Mouse (Mus musculus) kidney, adult 9 months (tissue): ENCODE measurements around the gene Gsc2.
"Not testable (repeated sequence)": the region's sequence is repeated elsewhere in the genome, so short reads cannot be mapped to it uniquely, and the experiment has no call there.

Experiments
- DNase-seq: peaks from one replicate; pipeline ENCODE4 v3.0.0; 2022

Gsc2 gene

DNA sequence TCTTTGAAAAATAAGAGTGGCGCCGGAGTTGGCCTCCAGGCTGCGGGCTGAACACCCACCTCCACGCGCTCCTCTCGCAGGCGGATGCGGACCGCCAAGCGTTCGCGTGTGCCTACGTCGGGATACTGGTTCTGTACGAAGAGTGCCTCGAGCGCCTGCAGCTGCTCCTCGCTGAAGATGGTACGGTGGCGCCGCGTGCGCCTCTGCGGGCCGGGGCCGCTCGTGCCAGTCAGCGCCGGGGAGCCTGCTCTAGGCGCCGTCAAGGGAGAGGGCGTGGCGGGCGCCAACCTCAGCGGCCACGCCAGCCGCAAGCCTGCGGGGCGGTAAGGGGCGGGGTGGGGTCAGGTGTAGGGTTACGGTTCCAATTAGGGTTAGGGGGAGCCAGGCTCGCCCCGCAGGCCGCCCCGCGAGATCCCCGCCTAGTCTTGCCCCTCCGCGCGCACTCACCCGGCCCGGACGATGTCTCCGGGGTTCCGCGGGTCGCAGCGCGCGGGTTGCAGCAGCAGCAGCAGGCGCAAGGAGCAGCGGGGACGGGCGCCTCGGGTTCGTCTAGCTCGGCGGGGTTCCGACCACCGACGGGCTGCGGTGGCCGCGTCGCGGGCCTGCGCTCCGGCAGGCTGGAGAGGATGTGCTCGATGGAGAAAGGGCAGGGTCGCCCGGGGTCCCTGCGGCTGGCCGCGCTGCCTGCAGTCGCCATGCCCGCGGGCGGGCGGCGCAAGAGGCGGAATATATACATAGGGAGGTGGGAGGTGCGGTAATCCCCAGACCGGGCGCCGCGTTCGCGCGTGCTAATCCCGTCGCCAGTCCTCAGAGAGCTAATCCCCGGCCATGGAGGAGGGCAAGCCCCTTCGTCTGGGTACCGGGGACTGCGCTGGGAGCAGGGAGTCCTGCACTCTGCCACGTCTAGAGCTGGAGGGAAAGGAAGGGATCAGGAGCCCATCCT is at the start of gene Gsc2:
Gsc2 (minus strand) TSS at position 753 of the 943 bp plus-strand sequence.
- DNase-seq, result no peak

DNA sequence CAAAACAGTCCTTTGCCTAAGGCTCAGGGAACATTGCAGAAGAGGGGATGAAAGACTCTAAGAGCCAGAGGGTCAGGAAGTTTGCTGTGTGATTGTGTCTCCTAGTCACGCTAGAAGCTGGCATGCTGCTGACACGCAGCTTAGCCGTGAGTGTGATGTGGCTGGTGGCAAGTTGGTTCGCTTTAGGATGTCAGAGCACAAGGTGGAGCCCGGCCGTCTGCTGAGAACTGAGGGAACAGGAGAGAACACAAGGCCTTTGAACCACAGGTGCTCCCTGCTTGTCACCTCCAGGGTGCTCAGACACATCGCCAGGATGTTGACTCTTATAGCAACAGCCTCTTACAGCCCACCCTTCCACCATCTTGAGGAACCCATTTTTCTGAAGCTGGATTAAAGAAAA is 47.2 kb upstream of the Gsc2 start:
- no peak for DNase-seq

DNA sequence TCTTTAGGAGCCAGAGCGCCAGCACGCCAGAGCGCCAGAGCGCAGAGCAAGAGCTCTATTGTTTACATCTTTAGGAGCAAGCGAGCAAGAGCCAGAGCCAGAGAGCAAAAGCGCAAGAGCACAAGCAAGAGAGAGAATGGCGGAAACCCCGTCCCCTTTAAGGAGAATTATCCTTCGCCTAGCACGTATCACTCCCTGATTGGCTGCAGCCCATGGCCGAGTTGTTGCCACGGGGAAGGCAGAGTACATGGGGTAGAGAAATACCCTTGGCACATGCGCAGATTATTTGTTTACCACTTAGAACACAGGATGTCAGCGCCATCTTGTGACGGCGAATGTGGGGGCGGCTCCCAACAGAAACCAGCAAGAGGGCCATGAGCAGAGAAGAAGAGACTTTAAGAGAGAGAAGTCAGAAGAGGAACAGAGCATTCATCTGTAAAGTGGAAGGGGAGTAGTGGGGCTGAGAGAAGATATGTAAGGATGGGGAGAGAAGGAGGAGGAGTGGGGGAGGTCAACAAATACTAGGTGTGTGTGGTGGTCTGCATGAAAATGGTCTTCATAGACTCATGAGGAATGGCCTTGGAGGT is 41.3 kb upstream of the Gsc2 start:
- not testable (repeated sequence) for DNase-seq

DNA sequence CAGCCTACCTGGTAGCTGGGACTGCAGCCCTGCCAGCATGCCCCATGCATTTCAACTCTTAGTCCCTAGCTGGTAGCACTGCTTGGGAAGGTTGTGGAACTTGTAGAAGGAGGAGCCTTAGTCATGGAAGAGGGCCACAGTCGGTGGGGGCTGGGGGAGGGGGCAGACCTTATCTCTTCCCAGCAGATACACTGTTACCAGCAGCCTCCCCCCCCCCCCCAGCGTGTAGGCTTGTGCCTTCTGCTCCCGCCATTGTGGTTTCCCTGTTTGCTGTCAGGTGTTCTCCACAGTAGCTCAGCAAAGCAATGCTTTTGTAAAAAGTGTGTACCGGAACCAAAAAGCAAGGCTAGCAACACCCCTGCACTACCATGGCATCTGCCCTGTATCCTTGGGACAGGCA is 36.8 kb upstream of the Gsc2 start:
- no peak for DNase-seq

DNA sequence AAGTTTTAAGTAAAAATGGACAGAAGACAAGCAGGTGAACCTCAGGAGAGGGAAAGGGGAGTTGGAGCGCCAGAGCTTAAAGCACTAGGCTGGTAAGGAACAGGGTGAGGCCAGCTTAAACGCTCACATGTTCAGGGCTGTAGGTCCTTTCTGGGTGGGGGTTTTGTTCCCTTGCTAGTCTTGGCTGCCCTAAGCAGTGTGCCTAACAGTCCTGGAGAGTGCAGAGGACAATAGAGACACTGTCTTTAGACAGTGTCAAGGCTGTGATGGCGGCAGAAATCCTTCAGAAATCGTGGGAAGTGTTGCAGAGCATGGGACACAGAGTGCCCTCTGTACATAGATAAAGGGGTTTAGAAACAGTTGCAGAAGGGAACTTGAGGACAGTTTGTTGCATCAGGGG is 35.2 kb upstream of the Gsc2 start:
- no peak for DNase-seq

DNA sequence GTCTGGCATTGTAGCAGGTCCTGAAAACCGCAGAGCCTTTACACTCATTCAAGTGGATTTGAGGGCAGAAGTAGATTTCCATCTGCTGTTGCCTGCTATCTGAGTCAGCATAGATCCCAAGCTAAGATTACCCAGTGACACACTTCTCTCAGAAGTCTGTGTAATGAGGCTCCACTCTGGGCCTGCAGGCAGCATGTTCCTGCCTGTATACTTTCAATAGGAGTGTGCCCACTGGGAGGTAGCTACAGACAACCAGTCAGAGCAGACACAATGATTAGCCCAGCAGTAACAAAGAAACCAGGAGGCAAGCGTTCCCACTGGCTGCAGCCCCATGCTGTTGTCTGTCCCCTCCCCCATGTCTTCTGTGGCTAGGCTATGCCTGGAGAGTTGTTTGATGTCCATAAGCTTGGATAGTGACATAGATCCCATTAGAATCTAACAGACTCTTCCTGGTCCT is 34.6 kb upstream of the Gsc2 start:
- no peak for DNase-seq

DNA sequence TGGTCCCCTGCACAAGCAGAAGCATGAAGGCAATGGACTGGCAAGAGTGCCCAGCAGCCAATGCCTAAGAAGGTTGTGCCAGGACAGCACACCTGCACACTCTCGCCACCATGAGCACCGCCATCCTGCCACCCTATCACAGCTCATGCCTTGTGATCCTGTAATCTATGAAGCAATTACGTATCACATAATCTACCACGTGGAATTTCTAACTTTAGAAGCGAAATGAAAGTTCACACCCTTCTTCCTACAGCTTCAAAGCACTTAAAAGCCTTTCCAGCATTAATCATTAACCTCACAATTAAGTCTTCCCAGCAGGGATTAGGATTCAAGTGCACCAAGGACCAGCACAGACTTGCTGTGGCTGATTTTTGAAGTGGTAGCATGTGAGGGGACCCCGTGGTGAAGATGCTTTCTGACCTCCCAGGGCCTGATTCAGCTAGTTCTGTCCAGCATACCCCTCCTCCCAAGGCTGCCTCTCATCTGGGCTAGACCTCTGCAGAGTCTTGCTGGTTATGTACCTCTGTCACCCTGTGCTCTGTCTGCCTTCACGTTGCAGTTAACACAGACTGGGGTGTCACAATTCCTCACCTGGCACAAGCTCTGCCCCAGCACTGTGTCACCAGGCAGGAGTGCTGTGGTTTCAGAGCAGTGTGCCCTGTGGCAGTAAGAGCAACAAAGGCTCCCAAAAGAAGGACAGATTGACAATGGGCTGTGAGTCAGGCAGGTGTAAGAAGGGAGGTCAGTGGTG is 30.4 kb upstream of the Gsc2 start:
- DNase-seq, result peak; percentile 42

DNA sequence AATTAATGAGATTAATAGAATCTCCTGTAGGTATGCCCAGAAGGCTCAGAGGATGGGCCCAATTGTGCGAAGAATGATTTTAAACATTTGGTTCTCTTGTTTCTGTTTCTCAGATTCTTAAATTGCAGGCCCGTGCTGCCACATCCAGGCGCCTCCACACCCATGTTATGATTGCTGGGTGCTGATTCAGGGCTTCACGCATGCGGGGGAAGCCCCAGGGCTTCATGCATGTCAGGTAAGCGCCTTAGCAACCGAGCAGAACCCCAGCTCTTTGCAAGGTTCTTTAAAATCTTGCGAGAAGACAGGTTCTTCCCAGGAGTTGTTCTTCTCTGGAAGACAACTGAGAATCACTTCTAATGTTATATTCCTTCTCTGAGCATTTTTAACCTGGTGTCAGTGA is 28.6 kb upstream of the Gsc2 start:
- DNase-seq, result no peak

DNA sequence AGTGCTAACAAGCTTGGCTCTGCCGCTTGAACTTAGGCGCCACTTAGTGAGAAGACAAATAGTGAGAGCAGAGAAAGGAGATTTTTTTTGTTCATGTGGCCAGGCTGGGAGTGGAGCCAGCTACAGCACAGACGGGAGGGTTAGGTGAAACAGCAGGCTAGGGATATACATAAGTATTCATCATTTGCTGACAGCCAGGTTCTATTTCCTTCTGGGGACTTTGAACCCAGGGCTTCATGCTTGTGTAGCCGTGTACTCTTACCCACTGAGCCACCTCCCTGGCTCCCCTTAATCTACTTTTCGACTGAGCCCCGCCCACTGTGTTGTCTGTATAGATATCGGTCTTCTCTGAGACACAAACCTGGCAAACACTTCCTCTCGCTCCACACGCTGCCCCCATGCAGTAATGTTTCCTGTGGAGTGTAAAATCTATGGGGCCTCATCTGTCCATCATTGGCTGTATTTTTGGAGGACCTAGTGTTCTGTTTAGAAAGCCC is 24.4 kb upstream of the Gsc2 start:
- no peak for DNase-seq

DNA sequence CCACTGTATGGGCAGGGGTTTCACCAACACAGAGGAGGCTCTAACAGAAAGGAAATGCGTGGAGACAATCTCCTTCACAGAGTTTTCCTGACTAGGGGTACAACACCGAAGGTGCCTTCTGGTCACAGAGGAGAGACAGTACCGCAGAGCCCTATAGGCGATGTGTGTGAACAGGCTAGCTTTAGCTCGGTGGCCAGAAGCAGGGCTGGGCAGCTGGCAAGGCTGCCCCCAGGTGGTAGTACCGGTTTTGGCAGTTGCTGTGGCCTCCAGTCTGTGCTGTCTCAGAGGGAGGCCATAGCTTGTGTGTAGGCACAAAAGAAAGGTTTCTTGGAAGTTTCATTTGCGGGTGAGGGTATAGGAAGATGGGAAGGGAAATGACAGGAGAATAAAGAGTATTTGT is 24.0 kb upstream of the Gsc2 start:
- DNase-seq, result peak; percentile 80

DNA sequence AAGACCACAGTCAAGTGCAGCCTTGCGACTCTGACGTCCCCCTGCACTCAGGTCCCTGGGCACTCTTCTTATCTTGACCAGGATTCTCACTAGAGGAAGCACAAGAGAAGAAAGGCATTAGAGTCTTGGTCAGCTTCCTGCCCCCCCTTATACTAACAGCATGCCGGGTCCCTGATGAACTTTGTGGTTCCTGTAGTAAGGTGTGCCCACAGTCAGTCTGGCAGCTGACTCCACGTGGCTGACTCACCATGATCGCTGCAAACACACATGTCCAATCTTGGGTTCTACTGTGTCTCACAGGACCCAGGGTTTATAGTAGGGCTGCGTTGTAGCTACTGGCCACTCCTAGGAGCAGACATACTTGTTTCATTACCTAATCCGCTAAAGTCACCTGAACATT is 23.3 kb upstream of the Gsc2 start:
- no peak for DNase-seq

DNA sequence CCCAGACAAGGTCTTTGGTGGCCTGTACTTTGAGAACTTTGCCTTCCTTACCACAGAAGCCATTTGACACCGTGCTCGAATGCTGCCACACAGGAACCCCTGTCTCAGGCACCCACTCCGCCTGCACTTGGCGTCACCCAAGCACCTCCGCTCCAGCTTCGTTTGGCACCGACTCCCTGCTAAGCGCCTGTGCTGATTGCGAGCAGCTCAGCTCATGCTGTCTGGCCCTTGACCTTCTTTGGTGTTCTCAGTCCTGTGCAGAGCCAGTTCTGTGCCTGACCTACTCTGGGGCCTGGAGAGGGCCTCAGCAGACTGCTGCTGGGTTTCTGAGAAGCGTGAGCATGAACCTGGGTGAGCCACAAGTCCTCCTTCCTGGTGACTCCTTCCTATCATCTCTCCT is 21.9 kb upstream of the Gsc2 start:
- DNase-seq, result no peak

DNA sequence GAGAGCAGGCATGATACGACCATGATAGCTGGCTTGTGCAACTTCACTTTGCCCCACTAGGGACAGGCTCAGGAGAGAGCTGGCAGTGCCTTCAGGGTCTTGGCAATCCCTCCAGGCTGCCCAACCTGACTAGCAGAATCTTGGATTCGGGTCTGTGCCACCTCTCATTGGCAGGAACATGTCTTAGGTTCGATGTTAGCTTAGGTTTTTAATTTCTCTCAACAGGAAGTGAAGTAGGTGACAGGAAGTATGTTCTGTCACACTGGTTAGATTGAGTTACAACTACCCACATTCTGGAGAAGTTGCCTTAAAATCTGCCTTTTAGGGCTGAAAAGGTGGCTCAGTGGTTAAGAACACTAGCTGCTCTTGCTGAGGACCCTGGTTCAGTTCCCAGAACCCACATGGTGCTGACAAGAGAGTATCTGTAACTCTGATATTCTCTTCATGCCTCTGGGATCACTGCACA is 19.6 kb upstream of the Gsc2 start:
- DNase-seq, result no peak

DNA sequence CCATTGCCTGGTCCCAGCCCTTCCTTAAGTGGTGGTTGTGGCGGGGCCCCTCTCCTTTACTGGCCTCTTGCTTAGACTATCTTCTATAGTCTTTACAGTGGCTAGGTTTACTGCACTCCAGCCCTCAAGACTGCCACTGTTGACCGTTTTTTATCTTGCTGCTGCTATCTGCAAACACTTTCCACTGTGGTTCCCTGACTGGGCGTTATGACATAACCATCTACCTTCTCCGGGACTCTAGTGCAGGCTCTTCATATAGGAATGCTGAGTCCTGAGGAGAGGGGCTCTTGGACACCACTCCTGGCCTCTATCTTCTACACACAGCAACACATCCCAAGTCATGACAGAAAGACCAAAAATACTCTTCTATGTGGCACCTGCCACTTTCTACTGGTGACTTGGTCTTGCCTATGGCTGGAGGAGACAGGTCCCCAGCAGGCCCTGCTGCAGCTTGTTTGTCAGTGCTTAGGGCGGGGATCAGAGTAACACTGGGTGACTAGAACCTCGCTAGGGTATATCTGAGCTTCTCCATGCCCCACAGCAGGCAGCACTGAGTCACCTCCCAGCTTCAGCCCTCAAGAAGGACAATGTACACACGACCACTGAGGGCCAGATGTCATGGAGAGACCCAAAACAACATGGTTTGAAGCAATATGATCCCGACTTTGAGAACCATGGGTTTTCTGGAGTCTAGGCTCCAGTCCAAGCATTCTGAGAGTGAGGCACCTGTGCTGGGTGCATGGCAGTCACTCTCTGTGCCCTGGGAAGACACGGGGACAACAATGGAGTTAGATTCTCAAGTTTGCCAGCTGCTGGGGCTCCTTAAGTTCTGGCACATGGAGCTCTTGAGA is 19.0 kb upstream of the Gsc2 start:
- no peak for DNase-seq

DNA sequence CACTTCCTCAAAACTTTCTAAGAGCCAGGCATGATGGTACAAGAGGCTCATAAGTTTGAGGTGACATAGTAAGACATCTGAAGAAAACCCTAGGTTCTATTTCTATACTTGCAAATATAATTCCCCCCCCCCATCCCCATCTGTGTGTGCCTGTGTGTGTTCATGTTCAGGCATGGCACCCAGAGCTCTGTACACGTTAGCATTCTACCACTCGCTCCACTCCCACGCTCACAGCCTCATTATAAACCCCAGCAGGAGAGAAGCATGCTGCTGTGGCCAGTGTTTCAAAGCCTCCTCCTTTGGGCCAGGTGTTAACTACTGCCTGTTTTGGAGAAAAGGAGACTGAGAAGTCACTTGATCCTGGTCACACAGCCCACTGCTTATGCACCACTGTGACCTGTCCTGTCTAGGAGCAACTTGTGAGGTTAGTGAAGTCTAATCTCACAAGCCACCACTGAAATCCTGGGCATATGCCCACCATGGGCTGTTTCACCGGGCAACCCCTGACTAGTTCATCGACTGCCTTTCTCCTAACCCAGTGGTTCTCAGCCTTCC is 17.1 kb upstream of the Gsc2 start:
- no peak for DNase-seq

DNA sequence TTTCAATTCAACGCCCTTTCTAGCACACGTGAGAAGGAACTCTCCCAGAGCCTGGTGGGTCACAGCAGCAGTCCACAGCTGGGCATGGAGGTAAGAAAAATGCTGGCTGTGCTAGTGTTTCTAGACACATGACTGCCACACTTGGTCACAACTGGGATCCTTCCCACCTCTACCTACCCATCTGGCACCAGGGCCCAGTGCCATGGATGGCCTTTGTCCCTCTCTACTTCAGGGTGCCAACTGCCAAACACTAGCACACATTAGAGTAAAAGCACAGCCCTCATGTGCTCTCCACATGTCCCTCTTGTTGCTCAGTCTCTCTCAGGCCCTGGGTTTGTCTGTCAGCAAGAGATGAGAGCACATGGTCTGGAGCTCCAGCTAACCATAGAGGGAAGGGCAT is 14.8 kb upstream of the Gsc2 start:
- DNase-seq, result no peak

DNA sequence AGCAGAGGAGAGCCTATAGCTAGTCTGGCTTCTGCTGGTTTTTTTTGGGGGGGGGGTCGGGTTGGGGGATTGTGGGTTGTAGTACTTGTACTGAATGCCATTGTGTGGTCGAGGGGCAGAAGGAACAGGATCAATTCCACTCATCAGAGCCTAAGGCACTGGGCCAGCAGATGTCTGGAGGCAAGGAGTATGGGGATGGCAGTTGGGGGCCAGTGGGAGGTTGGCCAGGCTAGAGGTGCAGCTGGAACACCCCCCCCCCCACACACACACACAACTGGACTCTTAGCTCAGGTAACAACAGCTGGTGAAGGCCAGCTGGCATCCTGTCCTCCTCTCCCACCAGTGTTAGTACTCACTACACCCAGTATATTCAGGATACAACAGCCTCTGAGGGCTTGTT is 14.4 kb upstream of the Gsc2 start:
- no peak for DNase-seq

DNA sequence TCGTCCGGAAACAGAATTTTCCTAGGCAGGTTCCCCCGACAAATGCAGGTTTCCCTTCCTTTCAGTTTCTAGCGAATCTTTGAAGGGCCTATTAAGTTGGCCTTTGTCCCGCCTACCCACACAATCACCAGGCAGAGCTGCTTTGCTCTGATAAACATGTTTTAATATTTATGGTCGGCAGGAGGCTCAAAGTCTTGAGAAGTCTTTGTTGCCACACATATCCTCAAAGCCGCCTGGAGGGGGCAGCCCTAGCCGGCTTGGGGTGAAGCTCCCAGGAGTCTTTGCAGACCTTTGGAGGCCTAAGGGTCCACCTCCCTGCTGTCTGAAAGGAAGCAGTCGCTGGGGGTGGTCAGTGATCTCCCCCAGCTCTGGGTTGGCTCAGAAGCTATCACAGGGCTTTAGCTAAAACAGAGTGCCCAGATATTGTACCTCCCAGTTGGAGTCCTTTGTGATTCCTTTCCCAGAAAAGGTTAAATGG is 13.8 kb upstream of the Gsc2 start:
- peak; percentile 89 for DNase-seq

DNA sequence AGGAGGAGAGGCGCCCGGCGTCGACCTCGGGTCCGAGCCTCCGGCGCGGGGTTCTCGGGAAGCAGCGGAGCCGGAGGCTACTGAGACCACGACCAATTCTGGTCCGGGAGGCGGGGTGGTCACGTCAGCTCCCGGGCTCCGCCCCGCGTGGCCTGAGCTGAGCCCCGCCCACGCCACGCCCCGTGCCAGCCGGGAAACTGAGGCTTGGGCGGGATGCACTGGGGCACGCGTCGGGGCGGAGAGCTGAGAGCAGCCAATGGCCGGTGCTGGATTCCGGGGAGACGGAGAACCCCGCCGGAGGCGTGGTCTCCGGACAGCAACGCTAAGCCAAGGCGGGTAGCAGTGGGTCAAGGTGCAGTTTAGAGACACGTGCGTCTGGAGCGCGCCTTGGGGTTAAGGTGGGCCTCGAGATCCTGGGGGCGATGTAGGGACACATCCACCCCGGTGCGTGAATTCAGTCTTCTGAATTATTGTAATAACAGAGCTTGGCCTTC is 13.3 kb upstream of the Gsc2 start, which contains the start of gene Slc25a1:
Slc25a1 (minus strand) TSS at position 133 of the 494 bp plus-strand sequence.
- peak; percentile 83 for DNase-seq

DNA sequence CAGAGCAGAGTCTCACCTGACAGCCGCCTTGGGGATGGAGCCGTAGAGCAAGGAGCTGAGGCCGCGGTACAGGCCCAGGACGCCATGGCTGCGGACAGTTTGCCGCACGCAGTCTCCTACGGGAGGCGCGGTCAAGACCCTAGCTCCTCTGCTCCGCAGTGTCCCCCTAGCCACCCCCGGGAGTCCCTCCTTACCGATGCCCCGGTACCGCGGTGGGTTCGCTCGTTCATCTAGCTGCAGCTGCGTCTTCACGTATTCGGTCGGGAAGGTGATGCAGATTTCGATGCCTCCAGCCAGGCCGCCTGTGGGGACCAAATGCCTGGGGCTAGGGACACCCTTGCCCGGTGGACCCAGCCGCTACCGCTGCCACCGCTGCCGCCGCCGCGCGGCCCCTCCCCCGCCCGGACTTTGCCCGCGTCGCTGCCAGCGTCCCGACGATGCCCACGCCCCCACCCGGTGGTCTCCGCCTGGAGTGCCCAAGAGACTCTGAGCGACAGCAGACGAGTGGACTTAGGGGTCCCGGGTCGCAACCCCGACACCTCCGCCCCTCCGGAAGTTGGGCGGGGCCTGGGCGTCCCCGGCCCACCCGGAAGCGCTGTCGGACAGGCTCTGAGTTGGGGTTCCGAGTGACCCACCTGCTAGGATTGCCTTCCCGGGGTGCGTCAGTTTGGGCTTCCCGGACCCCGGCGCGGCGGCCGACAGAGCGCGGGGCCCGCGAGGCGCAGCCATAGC is 12.7 kb upstream of the Gsc2 start:
- DNase-seq, result no peak

DNA sequence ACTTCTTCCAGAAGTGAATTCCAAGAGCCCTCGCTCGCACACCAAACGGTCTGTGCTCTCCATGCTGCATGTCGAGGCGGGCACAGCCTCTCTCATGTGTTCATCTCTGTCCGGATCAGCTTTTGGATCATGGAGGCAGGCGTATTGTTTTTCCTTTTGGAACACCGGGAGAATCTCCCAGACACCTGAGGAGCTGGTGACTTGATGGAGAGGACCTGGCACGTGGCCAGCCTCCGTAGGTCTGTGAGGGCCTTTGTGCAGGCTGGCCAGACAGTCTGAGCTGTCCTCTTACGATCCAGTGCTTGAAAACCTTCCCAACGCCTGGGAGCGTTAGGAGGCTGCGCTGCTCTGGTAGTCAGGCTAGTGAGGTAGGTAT is 7.3 kb upstream of the Gsc2 start:
- no peak for DNase-seq
